ENCODE assay signal across 9 mouse cellular contexts in genomic region chr5:111648481-111648880, GRCm38 (mm10).
DNase-seq lines count a peak whose midpoint lies in the region; ATAC-seq lines count a peak whose summit lies in the region.
"Had no signal": no experiment of that assay in that cellular context is flagged by ENCODE, and none has a peak within 500 bp of the region (broad histone marks: within the 10 kb centered on the region; RNA-seq: fewer than 3 reads in every experiment).

No protein-coding gene starts in this region.

- peak; percentile 51 to 74 for DNase-seq in heart, adult 18-20 months
- peak; percentile 54 to 62 for DNase-seq in heart, postnatal 10 days
- DNase-seq in kidney, postnatal 4 days, result peak; percentile 62 to 79
- DNase-seq in frontal cortex, adult 2 months (ENCODE audit: extremely low spot score in 1 of 2, low spot score in 1 of 2), result no peak
- DNase-seq in adrenal gland, adult 8-10 months, result no peak
- no peak for DNase-seq in layer of hippocampus, adult 9-10 months (ENCODE audit: low spot score)
- DNase-seq: B cell, adult 2 months had no signal

- H3K4me2 ChIP-seq in heart, embryonic 12.5 days, result no peak overlapping the region
- peak overlapping the region; percentile 10; the same call in 1 of the 2 replicates for H3K4me2 ChIP-seq in midbrain, embryonic 15.5 days

- H3K9ac ChIP-seq in heart, embryonic 12.5 days, result no peak overlapping the region
- no peak overlapping the region for H3K9ac ChIP-seq in midbrain, embryonic 15.5 days

- no peaks in the 10 kb centered on the region for H3K36me3 ChIP-seq in heart, embryonic 12.5 days
- no peaks in the 10 kb centered on the region for H3K36me3 ChIP-seq in midbrain, embryonic 15.5 days (replicated peaks)

- no peak overlapping the region for H3K4me3 ChIP-seq in heart, embryonic 12.5 days
- no peak overlapping the region for H3K4me3 ChIP-seq in midbrain, embryonic 15.5 days

- no peak for ATAC-seq in heart, embryonic 12.5 days (ENCODE audit: insufficient number of reproducible peaks, low FRiP score)
- 0 out of 2 replicates have a peak, but pooled peaks have one; percentile 18 for ATAC-seq in midbrain, embryonic 15.5 days (replicated peaks)

- peaks cover 32% of the 10 kb centered on the region for H3K27me3 ChIP-seq in heart, embryonic 12.5 days (replicated peaks)
- no peaks in the 10 kb centered on the region for H3K27me3 ChIP-seq in midbrain, embryonic 15.5 days (replicated peaks)

- intact Hi-C loops in heart, postnatal 10 days (cut with DNase I), result no loop called here

- no peaks in the 10 kb centered on the region for H3K9me3 ChIP-seq in heart, embryonic 12.5 days (replicated peaks)
- H3K9me3 ChIP-seq in midbrain, embryonic 15.5 days, result no peaks in the 10 kb centered on the region

- H3K4me1 ChIP-seq in heart, embryonic 12.5 days (replicated peaks), result 0 out of 2 replicates have a peak, but pooled peaks cover 10% of the 10 kb centered on the region
- H3K4me1 ChIP-seq in midbrain, embryonic 15.5 days, result peaks cover 31% of the 10 kb centered on the region

- 60% methylated on average over 7 of the region's 7 CpGs for WGBS in heart, embryonic 12.5 days
- WGBS in midbrain, embryonic 15.5 days, result 39% methylated on average over 7 of the region's 7 CpGs

- no peak overlapping the region for H3K27ac ChIP-seq in heart, embryonic 12.5 days (ENCODE audit: poor library complexity, severe bottlenecking)
- H3K27ac ChIP-seq in midbrain, embryonic 15.5 days, result peak overlapping the region; percentile 60

Comparison
In these comparisons a context has a peak if more than half of its experiments do, and no peak if none do; other contexts are left out.
1. DNase-seq: peak in heart, adult 18-20 months (2 of 2), heart, postnatal 10 days (2 of 2) and kidney, postnatal 4 days (2 of 2); none in frontal cortex, adult 2 months (0 of 2), adrenal gland, adult 8-10 months (single experiment) and layer of hippocampus, adult 9-10 months (single experiment).